Mouse (Mus musculus) frontal cortex, postnatal 25 days (tissue): ENCODE results near the gene Kifc1.

ENCODE experiments used
- DNase-seq, 2 experiments: peaks; one replicate each; pipeline ENCODE4 v3.0.0; 2022; ENCODE audit warnings: low spot score in 2 of 2

The Kifc1 gene

DNA sequence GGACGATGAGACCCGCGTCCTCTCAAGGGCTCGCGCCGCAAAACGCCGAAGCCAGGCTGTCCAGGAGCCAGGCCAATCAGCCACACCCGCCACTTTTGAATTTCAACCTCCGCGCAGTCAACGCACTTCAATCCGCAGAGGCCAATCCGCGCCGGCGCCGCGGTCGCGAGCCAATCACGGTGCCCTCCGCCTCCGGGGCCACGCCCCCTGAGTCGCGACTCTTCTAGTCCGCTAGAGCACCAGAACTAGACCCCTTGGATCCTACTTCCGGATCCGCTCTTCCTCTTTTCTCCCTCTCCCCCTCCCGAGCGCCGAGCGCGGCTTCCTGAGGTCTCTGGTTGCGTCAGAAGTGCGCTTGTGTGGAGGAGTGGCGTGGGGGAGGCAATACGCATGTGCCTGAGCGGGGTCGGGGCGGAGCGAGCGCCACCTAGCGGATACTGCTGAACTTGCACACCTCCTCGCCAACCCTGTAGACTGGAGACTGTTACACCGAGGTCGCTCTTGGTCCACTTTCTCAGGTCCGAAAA, at the start of gene Kifc1:
TSS of gene Kifc1 (minus strand) at position 129 of the 527 bp plus-strand sequence.
- DNase-seq = peak; percentile 99

DNA sequence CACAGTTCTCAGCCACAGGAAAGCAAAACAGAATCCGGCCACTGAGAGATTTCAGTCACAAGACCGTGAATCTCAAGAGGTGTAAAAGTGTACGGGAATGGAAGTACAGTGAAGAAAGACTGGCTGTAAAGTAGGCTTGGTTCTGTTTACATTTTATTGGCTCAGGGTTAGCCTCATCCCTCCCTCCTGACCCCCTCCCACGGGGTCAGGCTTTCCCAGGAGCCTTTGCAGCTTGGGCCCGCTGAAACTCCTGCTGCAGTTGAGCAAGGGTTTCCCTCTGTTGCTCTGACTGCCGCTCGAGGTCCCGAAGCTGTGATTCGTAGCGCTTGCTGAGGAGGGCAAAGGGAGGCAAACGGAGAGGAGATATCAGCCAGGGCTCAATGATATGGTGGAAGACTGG, 48.3 kb upstream of the Kifc1 start:
- no peak for DNase-seq

DNA sequence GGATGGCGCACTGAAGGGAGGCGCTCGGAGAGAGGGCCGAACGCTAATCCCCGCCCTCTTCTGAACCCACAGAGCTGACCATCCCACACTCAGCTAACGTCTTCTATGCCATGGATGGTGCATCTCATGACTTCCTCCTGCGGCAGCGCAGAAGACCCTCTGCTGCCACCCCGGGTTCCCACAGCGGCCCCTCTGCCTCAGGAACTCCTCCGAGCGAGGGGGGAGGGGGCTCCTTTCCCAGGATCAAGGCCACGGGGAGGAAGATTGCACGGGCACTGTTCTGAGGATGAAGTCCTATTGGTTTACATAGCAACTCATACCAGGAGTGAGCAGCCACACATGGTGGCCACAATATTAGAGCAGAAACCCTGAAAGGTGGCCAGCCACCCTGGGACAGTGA, 46.5 kb upstream of the Kifc1 start:
- no peak for DNase-seq

DNA sequence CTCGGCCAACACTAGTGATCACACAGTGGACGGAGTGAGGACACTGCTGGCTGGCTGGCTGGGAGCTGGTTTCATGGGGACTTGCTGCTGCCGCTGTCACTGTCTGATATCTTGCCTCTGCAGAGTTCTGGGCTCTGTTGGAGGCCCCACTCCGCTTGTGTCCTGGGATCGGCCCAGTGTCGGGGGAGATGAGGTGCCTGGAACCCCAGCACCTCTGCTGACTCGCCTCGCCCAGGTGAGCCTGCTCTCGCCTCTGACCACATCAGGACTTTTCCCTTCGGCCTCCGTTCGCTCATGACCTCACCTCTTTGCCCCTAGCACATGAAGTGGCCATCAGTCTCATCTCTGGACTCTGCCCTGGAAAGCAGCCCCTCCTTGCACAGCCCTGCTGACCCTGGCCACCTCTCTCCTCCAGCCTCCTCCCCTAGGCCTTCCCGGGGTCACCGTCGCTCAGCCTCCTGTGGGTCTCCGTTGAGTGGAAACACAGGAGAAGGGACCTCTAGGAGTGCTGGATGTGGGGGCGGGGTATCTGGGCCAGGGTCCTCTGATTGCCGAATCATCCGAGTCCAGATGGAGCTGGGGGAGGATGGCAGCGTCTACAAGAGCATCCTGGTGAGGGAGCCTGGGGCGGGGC, 45.1 kb upstream of the Kifc1 start:
- DNase-seq = no peak

DNA sequence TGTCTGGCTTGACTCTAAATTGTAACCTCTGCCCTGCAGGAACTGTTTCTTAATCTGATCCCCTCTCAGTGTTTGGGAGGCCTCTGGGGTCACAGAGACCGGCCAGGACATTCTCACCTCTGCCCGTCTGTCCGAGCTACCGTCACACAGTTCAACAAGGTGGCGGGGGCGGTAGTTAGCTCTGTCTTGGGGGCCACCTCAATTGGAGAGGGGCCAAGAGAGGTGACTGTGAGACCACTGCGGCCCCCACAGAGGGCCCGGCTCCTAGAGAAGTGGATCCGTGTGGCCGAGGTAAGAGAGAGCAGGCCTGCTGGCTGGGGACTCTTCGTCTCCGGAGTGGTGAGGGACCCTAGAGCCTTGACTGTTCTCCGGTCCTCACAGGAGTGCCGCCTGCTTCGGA, 42.5 kb upstream of the Kifc1 start:
- no peak for DNase-seq

DNA sequence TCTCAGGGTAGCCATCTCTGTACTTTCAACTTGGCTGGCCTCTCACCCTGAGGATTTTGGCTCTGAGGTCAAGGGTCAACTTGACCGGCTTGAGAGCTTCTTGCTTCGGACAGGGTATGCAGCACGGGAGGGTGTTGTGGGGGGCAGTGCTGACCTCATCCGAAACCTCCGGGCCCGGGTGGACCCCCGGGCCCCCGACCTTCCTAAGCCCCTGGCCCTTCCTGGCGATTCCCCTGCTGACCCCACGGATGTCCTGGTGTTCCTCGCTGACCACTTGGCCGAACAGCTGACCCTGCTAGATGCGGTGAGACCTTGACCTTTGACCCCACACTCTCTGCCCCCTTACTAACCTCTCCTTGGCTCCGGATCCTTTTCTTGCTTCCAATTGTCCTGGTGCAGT, 42.0 kb upstream of the Kifc1 start:
- DNase-seq = peak in 1 of 2 experiments; percentile 4

DNA sequence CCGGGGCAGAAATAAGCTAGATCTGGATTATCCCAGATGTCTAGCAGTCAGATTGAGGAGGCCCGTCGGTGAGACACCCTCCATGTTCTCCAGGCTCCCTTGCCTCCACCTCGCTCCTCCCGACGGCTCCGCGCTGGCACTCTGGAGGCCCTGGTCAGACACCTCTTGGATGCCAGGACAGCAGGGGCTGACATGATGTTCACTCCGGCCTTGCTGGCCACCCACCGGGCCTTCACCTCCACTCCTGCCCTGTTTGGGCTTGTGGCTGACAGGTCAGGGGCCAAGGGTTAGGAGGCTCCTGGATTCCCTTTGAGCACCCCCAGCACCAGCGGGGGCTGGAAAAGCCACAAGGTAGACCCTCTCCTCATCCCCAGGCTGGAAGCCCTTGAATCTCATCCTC, 41.5 kb upstream of the Kifc1 start:
- DNase-seq = peak in 1 of 2 experiments; percentile 3

DNA sequence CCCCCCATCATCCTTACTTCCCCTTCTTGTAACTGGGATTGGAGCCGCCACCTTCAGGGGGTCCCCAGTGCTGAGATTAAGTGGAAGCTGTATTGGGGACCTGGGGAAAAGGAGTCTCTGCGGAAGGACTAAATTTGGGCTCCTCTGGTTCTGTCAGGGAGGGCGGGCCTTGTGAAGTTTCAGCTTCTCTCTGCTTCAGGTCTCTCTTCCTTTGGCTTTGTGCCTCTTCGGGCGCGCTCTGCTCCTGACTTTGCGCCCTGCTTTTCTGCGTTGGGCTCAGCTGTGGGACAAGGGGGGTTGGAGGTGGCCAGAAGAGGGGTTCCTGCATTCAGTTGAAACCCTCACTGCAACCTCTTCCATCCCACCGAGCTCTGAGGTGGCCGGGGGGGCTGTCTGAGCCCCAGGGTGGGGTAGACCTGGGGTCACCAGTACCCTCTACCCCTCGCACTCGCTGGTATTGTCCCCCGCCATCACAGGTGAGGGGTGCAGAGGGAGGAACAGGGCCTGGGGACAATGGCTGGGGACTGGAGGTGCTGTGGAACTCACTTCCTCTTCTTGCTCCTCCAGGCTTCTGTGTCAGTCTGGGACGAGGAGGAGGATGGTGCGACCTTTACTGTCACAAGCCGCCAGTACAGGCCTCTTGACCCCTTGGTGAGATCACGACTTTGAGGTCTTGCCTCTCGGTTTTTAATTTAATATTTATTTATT, 40.9 kb upstream of the Kifc1 start:
- DNase-seq = no peak

DNA sequence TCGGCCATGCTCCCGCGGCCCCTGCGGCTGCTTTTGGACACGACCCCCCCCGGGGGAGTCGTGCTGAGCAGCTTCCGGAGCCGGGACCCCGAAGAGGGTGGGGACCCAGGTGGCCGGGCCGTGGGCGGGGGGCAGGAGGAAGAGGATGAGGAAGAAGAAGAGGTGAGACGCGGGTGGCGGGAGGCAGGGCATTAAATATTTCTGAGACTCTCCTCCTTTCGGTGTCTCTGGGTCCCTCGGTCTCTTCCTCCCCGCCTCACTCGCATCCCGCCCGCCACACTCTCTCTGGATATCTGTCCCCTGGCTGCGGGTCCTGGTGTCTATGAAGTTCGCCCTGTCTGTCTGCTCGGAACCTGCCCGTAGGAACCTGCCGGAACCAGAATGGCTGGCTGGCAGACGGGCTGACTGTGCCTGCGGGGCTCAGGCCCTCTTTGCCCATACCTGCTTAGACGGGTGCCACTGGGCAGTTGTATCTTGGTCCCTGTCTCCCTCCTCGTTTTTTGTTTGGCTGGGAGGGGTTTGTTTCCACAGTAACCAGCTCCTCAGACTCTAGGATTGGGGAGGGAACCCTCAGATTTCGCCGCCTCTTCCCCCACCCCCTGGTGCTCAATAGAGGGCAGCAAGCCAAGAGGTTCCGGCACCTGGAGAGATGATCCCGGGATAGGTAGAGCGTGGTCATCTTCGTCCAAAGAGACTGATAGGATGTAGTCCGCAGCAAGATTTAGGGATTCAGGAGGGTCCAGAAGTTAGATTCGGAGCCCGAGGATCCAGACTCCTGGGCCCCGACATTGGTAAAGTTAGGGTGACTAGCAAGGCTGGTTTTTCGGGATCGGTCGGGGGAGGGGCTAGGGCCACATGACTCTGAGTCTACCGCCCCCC, 40.1 kb upstream of the Kifc1 start:
- peak; percentile 54 to 57 for DNase-seq

DNA sequence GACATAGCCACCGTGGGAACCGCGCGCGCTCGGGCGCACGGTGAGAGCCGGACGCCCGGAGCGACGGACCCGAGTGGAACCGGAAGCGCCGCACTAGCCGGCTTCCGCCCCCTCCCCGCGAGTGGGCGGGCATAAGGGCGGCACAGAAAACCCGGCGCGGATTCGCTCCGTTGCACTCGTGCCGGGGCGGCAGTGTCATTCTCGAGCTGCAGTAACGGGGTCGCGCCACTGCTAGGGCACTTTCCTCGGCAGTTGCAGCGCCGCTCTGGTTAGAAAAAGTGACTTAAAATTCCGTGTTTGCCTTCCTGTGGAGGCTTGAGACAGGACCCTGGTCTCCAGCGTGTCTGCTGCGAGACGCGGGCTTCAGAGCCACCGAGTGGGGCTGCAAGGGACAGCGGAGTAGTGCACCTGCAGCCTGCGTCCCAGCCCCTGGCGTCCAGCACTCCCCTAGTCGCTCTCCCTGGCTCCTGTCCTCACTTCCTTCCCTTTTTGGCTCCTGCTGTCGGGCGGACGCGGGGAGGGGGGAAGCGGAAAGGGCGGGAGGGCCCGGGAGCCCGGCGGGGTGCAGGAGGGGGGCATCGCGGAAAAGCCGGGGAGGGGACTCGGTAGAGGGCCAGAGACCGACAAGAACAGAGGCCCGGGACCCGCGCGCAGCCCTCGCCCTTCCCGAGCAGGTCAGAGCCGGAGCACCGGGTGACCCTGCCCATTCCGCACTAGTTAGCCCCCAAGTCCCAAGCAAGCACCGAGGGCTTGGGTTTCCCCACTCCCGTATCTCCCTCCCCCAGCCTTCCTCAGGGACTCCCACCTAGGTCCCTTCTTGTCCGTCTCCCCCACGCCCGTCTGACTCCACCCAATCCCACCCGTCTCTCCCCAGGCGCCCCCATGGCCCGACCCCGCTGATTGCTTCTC, 39.2 kb upstream of the Kifc1 start, which contains the start of gene Rgl2:
TSS of gene Rgl2 (plus strand) at position 173 of the 909 bp plus-strand sequence.
- DNase-seq = peak; percentile 86 to 88

DNA sequence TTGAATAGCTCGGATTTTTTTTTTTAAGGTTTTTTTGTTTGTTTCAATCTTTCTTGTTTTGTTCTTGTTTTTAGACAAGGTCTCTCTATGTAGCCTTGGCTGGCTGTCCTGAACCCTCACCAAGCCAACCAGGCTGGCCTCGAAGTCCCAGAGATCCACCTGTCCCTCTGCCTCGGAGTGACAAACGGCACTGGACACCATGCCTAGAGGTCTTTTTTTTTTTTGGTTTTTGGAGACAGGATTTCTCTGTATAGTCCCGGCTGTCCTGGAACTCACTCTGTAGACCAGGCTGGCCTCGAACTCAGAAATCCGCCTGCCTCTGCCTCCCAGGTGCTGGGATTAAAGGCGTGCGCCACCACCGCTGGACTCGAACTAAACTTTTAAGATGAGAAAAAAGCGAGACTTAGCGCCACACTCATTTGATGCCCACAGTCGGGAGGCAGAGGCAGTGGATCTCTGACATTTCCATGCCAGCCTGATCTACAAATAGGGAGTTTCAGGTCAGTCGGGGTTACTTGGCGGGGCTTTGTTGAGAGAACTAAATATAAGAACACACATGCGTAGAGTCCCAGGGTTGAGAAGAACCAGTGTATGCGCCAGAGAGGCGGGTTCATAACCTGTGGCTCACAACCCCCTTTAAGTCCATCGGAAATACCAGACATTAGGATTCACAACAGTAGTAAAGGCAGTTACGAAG, 37.9 kb upstream of the Kifc1 start:
- DNase-seq = no peak

DNA sequence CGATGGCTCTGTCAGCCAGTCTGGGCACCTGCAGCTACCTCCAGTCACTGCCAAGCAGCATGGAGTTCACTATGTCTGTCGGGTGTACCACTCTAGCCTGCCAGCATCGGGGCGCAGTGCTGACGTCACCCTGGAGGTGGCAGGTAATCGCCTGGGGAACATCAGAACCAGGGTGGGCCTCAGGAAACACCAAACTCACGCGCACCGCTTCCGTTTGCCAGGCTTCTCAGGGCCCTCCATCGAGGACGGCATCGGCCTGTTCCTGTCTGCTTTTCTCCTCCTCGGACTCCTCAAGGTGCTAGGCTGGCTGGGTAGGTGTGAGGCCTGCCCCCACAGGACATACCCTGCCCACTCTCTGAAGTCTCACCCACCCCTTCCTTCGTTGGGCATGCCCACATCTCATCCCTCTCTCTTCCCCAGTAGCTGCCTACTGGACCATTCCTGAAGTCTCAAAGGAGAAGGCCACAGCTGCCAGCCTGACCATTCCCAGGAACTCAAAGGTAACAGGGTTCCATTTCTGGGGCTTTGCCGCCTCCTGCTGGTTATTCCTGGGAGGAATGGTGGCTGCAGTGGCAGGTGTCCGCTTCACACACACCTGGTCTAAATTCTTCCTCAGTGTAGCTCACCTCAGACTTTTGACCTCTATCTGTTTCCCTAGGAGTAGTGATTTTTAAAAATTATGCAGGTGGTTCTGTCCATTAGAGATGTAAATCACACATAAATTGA, 35.9 kb upstream of the Kifc1 start:
- no peak for DNase-seq

DNA sequence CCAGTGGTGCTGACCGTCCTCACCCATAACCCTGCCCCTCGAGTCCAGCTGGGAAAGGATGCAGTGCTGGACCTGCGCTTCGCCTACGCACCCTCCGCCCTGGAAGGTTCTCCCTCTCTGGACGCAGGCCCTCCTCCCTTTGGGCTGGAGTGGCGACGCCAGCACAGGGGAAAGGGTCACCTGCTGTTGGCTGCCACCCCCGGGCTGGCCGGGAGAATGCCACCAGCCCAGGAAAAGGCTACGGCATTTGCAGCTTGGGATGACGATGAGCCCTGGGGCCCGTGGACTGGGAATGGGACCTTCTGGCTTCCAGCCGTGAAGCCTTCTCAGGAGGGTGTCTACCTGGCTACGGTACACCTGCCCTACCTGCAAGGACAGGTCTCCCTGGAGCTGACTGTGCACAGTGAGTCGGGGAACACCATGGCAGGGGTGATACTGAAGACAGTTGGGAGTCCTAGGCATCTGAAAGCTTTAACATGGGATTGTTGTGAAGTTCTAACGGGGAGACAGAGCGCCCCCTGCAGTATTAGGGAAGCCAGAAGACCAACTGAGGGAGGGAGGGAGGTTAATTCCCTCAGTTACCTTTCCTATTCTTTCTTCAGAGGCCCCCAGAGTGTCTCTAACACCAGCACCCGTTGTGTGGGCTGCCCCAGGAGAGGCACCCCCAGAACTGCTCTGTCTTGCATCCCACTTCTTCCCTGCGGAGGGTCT, 35.1 kb upstream of the Kifc1 start:
- no peak for DNase-seq

DNA sequence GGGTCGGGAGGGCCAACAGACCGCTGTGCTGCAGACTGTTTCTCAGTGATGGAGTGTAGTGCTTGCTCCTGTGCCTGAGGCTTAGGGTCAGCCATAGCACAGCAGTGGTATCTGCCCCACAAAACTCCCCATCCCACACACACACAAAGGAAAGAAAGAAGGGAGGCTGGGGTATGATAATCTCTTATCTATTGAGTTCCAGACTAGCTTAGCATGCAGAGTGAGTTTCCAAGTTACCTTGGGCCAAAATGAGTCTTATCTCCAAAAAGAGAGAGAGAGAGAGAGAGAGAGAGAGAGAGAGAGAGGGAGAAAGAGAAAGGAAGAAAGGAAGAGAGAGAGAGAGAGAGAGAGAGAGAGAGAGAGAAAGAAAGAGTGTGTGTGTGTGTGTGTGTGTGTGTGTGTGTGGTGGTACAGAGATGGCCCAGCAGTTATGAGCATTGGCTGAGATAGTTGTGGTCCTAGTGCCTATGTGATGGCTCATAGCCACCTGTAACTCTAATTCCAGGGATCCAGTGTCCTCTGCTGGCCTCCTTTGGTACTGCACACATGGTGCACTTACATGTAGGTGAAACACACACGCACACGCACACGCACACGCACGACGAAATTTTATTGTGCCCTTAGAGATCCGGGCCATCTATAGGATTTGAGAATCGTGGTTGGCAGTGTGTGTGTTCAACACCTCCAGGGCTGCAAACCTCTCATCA, 34.3 kb upstream of the Kifc1 start:
- no peak for DNase-seq

DNA sequence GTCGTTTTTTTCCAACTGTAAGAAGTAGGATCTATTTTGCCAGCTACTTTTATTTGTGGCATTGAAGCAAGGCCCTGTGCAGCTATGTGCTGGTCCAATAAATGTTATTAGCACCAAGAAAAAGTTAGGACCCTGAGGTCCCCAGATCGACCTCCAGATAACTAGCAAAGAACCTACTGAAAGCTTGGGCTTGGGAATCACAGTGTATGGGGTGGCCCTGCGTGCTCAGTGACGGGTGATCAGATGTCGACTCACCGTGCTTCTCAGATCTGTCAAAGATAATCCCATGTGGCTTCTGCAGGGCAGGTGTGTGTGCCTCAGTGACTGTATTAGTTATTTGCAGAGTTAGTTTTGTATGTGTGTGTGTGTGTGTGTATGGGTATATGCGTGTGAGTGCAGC, 30.9 kb upstream of the Kifc1 start:
- no peak for DNase-seq

DNA sequence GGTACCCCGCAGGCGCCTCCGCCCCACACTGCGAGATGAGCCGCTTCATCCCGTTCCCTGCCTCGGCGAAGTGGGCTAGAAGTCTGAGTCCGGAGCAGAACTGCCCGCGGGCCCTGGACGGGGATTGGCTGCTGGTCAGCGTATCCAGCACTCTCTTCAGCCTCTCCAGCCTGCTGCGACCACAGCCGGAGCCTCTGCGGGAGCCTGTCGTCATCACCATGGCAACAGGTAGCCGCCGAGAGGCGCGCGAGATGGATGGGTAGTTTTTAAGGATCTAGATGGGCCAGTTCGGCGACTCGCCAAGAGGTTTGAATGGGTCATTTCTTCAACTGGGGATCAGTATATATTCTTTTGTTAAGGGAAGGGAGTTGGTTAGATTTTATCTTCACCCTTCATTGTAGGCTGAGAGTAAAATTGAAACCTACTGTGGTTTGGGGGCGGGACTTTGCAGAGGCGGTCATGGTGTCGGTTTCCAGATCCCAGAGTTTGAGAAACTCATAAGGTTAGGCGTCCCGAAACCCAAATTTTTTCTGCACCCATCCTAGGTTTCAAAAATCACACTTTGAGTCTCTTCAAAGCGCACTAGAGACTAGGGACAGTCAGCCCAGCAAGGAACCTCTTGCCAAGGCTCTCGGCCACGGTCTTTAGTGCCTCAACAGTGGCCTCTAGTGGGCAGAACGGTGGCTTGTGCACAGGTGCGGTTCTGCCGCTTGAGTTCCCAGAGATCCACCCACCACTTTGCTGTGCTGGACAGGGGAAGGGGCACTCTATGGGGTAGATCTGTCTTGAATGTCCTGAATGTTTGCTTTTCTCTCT, 30.0 kb upstream of the Kifc1 start:
- peak; percentile 67 to 70 for DNase-seq

DNA sequence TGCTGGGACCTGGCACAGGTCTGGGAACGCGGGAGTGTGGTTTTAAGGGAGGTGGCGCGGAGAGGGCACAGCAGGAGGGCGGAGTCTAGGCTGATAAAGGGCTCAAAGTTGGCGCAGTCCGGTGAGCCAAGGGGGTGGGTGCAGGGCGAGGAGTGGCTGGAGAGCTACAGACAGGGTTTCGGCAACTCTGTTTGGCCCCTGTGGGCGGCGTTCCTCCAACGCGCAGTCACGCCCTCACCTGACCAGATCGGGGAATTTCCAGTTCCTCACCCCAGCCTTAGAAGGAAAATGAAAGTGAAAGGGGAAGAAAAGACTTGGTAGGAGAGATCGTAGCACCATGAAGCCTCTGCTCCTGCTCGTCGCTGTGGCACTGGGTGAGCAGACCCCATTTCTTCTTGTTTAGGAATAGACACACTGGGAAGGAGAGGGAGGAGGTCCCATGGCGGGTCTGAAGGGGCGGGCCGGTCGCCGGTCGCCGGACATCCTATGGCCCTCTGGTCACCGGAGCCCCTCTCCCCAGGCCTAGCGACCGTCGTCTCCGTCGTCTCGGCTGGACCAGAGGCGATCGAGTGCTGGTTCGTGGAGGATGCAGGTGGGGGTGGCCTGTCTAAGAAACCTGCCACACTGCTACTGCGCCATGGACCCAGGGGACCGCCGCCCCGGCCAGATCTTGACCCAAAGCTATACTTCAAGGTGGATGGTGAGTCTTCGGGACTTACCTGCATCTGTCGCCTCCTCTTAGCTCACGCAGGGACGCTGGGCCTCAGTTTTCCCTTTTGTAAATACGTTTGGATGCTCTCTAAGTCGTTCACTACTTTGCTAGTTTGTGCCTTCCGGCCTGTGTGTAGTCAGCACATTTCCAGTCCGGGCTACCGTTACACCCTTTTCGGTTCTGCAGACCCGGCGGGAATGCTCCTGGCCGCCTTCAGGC, 29.2 kb upstream of the Kifc1 start:
- DNase-seq = no peak
